Mouse (Mus musculus) spleen, postnatal 0 days (tissue): ENCODE measurements around the gene Ilf2. TPM values are rescaled to one million over a fixed set of nuclear protein-coding genes. Genes with fewer than 3 reads are reported as not detected.

Experiments
- polyA plus RNA-seq: library from polyadenylated mRNA; unstranded; fragments of >200 nt; fragmentation: Nextera tagmentation; extraction: Ambion mirVana; gene quantifications from 2 replicates; pipeline ENCODE4 v1.2.1, GENCODE M21; 2015

The Ilf2 gene
- 73.8 and 76.5 TPM in 2 replicates for polyA plus RNA-seq

DNA sequence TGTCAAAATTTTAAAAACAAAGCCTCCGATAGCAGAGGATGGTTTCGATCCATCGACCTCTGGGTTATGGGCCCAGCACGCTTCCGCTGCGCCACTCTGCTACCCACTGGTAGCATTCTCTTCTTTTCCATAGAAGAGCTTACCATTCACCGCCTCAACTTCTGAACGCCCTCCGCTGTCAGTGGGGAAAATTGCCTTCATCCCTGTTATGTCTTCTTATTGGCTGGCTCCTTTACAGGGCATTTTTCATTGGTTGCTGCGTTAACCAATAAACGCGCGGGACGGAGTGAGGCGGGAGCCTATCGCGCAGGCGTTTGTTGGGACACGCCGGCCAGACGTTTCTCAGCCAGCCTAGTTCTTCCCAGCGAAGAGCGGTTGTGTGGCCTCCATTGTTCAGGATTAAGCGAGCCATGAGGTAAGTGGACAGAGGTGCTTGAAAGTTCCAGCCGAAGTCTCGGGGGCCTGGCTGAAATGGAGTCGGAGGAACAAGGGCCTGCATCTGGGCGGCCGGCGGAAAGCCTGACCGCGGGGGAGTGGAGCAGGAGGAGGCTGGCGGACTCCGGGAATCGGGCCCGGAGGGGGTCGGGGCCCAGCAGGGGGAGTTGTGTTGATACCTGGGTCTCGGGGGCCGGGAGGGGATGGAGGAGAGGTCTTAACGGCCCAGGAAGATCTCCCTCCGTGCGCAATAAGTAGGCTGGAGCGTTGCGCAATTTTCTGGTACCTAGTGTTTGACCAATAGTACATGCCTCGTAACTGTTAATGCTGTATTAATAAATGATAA lies at the start of gene Ilf2:
TSS of gene Ilf2 (plus strand) at position 296 of the 781 bp plus-strand sequence.

DNA sequence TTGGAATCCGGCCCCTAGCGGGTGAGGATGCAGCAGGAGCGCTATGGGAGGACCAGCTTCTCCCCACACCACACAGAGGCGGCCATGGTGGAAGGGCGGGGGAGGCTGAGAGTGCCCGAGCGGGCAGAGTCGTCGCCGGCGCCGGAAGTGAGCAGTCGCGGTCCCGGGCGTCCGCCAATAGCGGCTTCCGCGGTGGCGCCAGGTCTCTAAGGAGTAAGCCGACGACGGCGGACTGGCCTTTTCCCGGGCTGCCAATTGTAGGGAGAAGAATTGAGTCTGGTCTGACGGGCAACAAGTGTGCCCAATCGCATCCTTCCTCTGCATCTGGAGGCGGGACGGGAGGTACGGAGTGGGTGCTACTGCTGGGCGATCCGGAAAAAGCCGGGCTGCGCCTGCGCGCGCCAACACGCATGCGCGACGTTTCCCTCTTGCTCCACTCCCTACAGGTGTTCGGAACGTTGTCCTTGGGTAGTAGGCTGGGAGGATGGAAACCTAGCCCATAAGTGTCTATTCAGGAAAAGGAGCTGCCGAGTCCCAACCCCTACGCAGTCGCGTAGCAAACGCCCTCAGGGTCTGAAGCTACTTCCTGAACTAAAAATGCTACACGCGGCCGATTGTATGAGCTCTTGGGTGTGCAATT lies 42.4 kb upstream of the Ilf2 start, which contains the start of gene Ints3:
TSS of gene Ints3 (minus strand) at position 242 of the 640 bp plus-strand sequence.

DNA sequence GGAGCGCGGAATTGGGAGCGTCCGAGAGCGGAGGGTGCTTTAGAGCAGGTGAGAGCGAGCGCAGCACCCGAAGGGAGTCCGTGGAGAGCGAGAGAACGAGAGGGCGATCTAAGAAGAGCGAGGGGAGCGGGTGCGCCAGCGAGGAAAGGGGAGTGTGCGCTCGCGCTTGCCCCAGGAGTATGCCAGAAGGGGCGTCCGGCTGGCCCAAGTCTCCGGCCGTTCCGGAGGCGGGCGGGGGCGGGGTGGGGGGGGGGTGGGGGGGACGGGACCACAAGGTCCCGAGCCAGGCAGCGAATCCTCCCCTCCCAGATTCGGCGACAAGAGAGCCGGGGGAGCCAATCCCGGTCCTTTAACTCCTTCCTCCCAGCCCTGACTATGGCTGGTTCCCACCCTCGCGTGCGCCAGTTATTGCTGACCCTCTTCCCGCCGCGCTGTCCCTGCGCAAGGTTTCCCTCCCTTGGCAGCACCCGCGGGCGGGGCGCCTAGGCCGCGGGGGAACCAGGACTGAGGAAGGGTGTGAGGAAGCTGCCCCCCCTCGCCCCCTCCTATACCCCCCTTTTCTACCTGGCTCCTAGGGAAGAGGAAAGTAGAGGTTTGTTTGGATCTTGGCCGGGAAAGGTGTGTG lies 10.1 kb upstream of the Ilf2 start, which contains the start of gene Npr1:
TSS of gene Npr1 (minus strand) at position 181 of the 625 bp plus-strand sequence.

GRCm38 (mm10) chr3:90490696-90491256 lies 14.8 kb downstream of the Ilf2 start, which contains the start of gene Snapin:
Snapin (minus strand) TSS chr3:90491033.

DNA sequence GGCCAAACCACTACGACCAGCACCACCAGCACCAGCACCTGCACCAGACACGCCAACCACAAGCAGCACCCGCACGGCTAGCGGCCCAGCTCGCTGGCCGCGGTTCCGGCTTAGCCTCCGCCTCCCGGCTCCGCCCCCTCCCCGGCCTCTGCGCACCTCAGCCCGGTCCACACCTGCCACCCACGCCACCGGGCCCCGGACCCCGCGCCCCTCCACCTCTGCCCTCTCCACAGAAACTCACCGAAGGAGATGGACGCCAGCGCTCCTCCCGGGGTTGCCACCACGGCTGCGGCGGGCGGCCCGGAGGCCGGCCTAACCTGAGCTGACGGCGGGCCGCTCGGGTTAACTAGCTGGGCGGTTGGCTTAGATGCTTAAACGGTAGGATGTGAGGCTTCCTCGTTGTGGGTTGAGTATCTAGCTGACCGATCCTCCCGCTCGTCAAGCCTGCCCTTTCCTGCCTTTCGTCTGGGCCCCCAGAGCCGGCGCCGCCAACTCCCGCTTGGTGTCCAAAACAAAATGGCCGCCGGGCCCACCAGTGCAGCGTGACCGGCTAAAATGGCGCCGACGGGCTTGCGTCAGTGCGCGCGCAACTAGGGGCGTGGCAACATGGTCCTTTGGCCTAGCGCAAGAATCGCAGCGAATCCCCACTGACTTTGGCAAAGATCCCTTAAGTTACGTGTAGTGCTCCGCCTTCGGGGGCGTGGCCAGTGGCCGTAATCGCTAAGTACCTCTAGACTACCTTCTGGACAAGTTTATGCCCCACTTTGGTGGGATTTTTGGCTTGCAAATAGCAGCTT lies 33.2 kb downstream of the Ilf2 start, which contains the start of gene Chtop:
TSS of gene Chtop (minus strand) at position 549 of the 797 bp plus-strand sequence.

DNA sequence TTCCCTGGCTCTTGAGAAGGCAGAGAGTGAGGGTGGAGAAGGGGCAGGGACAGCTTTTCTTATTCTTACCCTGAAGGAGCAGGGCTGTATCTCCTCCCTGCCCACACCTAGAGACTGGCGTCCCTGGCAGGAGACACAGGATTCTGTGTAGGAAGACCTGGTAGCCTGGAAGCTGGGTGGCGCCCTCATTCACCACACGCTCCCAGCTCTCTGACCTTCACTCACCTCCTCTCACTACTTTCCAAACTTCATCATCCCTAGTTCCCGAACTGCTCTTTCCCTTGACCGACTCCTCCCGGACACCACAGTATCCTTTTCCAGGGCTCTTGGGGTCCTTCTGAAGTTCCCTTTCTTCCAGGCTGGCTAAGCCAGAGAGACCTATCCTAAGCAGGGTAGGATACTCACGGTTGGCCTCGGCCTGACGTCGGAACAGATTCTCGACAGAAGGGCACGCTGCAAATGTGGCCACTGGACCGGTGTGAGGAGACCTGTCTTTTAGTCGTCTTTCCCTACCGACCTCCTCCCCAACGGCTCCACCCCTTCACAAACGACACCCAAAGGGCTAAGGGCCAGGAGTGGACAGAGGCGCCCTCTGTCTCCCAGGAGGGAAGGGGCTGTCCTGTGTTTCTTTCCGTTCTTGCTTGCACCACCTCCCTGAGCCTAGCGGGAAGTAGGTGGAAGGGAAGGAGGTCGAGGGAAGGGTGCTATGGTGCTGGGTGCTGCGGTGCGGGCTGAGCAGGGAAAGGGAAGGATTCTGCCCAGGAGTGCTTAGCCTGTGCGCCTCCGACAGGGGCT lies 38.1 kb downstream of the Ilf2 start, which contains the start of the genes S100a1 and S100a13:
TSS of gene S100a1 (minus strand) at position 597 of the 795 bp plus-strand sequence.
TSS of gene S100a13 (plus strand) at position 640 of the 795 bp plus-strand sequence.

DNA sequence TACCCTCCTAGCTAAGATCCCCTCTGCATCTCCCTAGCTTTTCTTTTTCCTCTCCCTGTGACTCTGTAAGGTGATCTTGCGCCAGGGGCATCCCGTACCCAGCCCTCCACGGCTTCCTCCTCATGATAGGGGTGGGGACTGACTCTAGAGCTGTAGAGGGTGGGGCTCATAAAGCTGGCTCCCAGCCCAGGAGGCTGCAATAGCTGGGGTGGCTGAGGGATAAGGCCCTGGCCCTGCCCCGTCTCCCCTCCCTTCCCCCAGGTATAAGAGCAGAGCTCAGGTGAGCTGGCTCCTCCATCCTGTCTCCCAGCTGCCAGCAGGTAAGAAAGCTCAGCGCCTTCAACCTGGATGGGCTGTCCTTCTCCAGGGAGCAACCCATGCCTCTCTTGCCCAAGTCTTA lies 50.7 kb downstream of the Ilf2 start, which contains the start of gene S100a14:
TSS of gene S100a14 (plus strand) at position 277 of the 400 bp plus-strand sequence.

GRCm38 (mm10) chr3:90537141-90537904 lies 61.4 kb downstream of the Ilf2 start, which contains the start of gene S100a16:
S100a16 (plus strand) TSS chr3:90537254.

Other genes starting within 250 kb of the Ilf2 start
- 78.7 and 86.3 TPM in 2 replicates for gene Jtb, start 244.5 kb upstream of the Ilf2 start, polyA plus RNA-seq
- 0.57 and 0.98 TPM in 2 replicates for gene Creb3l4, start 232.6 kb upstream of the Ilf2 start, polyA plus RNA-seq
- gene Slc39a1, start 228.0 kb upstream of the Ilf2 start, polyA plus RNA-seq = 51.2 and 62.4 TPM in 2 replicates
- 9.1 and 10.9 TPM in 2 replicates for gene Crtc2, start 222.0 kb upstream of the Ilf2 start, polyA plus RNA-seq
- 3.9 and 5.6 TPM in 2 replicates for gene Dennd4b, start 210.9 kb upstream of the Ilf2 start, polyA plus RNA-seq
- 8.6 and 9.0 TPM in 2 replicates for gene Gatad2b, start 182.9 kb upstream of the Ilf2 start, polyA plus RNA-seq
- 4.1 and 4.3 TPM in 2 replicates for gene Slc27a3, start 86.2 kb upstream of the Ilf2 start, polyA plus RNA-seq
- 9.1 and 9.8 TPM in 2 replicates for gene Ints3, start 42.5 kb upstream of the Ilf2 start, polyA plus RNA-seq
- 7.9 and 10.6 TPM in 2 replicates for gene Npr1, start 10.3 kb upstream of the Ilf2 start, polyA plus RNA-seq
- 36.4 and 43.7 TPM in 2 replicates for gene Snapin, start 14.9 kb downstream of the Ilf2 start, polyA plus RNA-seq
- gene Chtop, start 33.4 kb downstream of the Ilf2 start, polyA plus RNA-seq = 70.1 and 74.6 TPM in 2 replicates
- 40.2 and 50.6 TPM in 2 replicates for gene S100a1, start 38.3 kb downstream of the Ilf2 start, polyA plus RNA-seq
- gene S100a13, start 38.3 kb downstream of the Ilf2 start, polyA plus RNA-seq = 61.6 and 70.3 TPM in 2 replicates
- gene S100a14, start 50.7 kb downstream of the Ilf2 start, polyA plus RNA-seq = 0.15 TPM in 1 of 2 replicates, not detected in the other
- 95.5 and 120 TPM in 2 replicates for gene S100a16, start 61.1 kb downstream of the Ilf2 start, polyA plus RNA-seq
- 0.04 and 0.29 TPM in 2 replicates for gene S100a3, start 84.5 kb downstream of the Ilf2 start, polyA plus RNA-seq
- 0.51 and 0.53 TPM in 2 replicates for gene S100a2, start 114.1 kb downstream of the Ilf2 start, polyA plus RNA-seq
- not detected in 2 replicates for gene Gm42674, start 125.8 kb downstream of the Ilf2 start, polyA plus RNA-seq
- gene S100a4, start 127.6 kb downstream of the Ilf2 start, polyA plus RNA-seq = 31.4 and 44.9 TPM in 2 replicates
- not detected in 2 replicates for gene S100a5, start 132.4 kb downstream of the Ilf2 start, polyA plus RNA-seq
- 523 and 632 TPM in 2 replicates for gene S100a6, start 136.8 kb downstream of the Ilf2 start, polyA plus RNA-seq
- 0.12 and 0.19 TPM in 2 replicates for gene S100a7a, start 177.9 kb downstream of the Ilf2 start, polyA plus RNA-seq
- gene S100a8, start 192.9 kb downstream of the Ilf2 start, polyA plus RNA-seq = 6,399 and 9,279 TPM in 2 replicates
- 4,383 and 6,343 TPM in 2 replicates for gene S100a9, start 219.6 kb downstream of the Ilf2 start, polyA plus RNA-seq